Mouse (Mus musculus) common myeloid progenitor, adult 5-6 weeks (primary cell): Measurements from ENCODE around the gene Micu2. TPM values are rescaled to one million over a fixed set of nuclear protein-coding genes. Genes with fewer than 3 reads are reported as not detected.
"Not testable (repeated sequence)": the region's sequence is repeated elsewhere in the genome, so short reads cannot be mapped to it uniquely, and the experiment has no call there.

Experiments
- ATAC-seq: replicated peaks from 2 replicates; pipeline ENCODE4 v1.8.0; 2016; ENCODE audit warnings: low read depth, mild to moderate bottlenecking, moderate TSS enrichment, inconsistent platforms; ENCODE audit not compliant: poor library complexity, severe bottlenecking
- total RNA-seq: library from RNA; stranded (forward); fragments of 200-1000, 187-1606 nt; gene quantifications from 2 replicates; pipeline ENCODE4 v1.2.3, GENCODE M21; 2017

Micu2 gene
- total RNA-seq, 1 experiment from 2014 or later: 102 TPM

DNA sequence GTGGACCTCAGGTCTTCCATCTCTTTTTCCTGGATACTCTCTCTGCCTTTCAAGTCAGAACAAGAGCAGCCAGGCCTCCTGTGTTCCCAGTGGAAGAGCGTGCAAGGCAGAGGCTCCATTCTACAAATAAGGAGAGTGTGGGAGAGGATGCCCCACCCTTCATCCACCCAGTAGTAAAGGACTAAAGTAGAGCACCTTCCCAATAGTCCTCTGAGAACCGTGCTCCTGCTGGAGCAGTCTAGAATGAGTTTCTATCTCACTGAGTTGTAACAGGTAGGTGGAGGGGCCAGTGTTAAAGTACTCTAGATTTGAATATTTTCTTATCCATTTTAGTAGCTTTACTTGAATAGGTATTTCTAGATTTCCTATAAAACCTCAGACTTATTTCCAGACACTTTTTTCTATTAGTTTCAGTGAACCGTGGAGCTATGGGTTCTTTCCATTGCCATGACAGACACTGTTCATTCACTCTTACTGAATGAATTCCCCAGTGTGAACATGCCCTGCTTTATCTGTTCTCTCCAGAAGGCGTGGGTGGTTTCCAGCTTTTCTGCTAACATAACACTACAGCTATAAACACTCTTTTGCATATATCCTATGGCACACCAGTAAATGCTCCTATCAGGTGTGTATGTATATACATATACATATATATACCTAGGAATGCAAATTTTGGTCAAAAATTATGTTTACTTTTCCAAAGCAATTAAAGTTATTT lies 31.8 kb downstream of the Micu2 start:
- no peak for ATAC-seq

DNA sequence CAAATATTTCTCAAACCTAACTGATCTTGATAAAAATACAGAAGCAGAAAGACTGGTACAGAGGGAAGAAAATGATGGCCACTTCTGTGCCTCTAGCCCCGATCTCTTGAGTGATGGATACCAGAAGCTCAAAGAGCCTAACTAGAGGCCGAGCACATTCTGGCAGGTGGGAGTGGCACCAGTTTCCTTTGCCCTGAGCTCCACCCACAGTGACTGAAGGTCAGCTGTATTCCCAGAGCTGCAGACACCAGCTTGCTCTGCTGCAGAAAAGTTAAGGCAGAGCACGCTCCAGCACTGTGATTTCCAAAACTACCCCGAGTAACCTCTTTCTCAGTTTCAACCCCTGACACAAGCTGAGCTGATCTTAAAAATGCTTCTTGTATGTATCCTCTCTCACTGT lies 37.2 kb downstream of the Micu2 start:
- ATAC-seq: no peak

DNA sequence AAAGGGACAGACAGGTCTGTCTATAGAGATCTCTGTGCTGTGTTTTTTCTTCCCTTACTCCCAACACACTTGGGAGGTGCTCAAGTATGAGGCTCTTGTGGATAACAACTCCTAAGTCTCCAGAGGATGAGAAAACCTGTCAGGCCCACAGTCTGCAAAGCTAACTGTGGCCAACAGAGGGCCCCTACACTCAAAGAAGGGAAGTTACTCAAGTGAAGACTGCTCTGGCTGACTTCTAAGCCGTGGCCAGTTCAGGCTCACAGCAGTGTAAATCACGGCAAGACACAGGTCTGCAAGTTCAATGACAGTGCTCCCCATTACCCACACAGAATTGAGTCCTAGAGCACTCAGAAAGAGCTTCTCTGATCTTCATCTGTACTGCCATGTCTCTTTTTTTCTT lies 48.0 kb downstream of the Micu2 start:
- ATAC-seq: peak; percentile 87

DNA sequence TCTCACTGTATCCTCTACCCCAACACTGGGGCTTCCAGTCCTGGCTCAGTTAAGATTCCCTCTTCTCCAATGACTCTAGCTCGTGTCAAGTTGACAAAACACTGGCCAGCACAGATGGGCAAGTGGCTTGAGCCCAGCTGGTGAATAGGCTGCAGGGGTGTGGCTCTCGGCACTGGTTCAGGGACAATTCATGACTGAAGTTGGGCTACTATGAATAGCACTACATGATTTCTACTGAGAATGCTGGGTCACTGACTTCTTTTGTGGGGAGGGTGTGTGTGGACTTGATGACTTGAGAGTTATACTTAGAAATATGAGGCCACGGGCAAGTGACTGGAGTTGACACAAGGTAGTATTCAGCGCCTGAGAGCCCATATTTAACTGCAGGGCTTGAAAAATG lies 53.2 kb downstream of the Micu2 start:
- ATAC-seq: no peak

DNA sequence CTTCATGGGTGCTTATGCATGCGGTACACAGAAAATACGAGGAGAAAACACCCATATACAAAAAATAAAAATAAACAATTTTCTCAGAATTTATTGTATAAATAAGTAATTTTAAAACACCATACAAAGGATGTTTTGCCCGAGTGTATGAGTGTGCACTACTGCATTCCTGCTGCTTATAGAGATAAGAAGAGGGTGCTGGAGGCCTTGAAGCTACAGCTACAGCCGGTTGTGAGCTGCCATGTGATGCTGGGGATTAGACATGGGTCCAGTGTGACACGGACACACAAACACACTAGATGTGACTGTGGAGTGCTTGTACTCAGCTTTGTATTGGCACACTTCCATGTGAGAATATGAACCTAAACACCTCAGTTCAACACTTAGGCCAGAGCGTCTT lies 61.8 kb downstream of the Micu2 start:
- ATAC-seq: no peak

DNA sequence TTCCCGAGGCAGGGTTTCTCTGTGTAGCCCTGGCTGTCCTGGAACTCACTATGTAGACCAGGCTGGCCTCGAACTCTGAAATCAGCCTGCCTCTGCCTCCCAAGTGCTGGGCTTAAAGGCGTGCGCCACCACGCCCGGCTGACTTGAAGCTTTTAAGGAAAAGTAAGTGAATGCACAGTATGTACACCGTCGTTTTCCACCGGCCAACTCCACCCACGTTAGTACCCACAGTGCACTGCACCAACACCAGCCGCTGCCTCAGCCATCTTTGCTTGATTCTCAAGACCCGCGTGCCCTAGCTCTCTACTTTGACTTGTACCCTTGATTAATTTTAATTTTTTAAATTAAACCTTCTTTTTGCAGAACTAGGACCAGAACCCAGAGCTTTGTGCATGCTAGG lies 64.4 kb downstream of the Micu2 start:
- no peak for ATAC-seq

DNA sequence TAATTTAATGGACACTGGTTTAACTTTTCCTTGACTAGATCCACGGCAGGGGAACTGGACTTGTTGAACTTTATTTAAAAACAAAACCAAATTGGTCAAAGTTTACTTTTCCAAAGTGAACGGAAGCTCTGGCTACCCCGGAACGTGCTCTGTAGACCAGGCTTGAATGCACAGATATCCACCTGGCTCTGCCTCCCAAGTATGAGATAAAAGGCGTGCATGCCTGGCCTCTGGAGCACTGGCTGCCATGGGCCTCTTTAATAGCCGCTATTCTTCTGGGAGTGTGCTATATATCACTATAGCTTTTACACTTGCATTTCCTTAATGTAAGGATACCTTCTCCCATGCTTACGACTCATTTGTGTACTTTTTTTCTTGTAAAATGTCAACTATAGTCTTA lies 65.5 kb downstream of the Micu2 start:
- ATAC-seq: no peak

DNA sequence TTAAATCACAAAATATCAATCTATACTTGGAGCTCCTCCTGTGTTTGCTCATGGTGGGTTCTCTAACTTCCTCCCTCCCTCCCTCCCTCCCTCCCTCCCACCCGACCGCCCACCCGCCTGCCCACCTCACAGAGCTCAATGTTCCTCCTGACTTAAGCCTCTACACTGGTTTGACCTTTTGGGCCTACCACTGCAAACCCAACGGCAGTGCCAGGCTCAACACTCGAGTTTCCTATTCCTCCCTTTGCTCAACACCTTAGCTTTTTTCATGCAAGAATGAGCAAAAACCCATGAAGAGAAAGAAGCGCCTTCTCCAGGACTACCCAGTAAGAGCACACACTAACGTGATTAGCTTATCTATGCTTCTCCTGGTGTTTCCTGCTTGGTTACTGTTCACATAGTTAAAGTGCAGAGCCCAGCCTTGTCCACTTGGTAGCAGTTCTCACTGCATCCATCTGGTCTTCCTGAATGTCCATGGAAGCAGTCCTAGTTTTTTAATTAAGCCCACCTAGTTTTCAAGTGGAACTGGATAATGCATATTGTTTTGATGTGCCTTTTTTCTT lies 66.1 kb downstream of the Micu2 start:
- peak; percentile 98 for ATAC-seq

DNA sequence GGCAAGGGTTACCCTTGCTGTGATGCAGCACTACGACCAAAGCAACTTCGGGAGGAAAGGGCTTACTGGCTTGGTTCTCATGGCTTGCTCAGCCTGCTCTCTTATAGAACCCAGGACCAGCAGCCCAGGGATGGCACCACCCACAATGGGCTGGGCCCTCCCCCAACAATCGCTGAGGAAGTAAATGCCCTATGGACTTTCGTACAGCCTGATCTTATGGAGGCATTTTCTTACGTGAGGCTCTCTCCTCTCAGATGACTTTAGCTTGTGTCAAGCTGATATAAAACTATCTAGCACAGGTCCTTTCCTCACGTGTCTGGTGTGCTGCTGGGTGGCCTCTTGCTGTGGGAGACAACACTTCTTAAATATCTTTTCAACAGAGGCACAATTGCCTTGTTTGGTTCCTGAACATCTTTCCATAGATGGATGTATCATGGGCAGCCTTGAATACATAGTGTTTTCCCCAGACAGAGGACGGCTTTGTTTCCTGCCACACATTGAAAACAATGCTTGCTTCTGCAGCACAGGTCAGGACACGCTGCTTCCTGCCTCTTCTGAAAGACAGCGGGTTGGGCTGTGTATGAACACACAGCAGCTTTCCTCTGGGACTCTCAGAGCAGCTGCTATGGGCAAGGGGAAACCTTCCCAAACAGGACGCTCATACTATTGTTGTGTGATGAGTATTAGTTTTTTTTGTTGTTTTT lies 77.5 kb downstream of the Micu2 start:
- no peak for ATAC-seq

DNA sequence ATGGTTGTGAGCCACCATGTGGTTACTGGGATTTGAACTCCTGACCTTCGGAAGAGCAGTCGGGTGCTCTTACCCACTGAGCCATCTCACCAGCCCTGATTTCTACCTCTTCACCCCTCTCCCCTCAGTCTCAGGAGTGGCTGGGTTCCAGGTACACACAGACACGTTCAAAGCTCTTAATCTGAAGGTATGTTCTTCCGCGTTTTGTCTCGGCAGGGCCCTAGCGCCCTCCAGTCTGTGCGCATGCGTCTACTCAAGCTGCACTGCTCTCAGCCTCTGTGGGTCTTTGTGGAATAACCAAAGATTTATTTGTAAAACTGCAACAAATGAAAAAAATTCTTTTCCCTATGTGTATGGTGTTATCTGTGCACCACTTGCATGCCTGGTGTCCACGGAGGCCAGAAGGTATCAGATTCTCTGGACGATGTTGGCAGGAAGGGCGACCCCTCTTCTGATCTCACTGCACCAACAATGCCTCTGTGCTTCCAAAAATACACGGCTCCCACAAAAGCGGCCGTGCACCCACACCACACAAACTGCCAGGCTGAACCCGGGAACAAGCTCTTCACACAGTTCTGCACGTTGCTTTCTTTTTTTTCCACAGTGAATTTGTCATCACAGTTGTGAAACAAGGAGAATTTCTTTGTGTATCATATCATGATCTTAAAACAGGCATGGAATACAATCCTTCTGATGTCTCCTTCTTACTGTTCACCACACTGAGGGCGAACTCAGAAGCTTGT lies 78.3 kb downstream of the Micu2 start:
- no peak for ATAC-seq

DNA sequence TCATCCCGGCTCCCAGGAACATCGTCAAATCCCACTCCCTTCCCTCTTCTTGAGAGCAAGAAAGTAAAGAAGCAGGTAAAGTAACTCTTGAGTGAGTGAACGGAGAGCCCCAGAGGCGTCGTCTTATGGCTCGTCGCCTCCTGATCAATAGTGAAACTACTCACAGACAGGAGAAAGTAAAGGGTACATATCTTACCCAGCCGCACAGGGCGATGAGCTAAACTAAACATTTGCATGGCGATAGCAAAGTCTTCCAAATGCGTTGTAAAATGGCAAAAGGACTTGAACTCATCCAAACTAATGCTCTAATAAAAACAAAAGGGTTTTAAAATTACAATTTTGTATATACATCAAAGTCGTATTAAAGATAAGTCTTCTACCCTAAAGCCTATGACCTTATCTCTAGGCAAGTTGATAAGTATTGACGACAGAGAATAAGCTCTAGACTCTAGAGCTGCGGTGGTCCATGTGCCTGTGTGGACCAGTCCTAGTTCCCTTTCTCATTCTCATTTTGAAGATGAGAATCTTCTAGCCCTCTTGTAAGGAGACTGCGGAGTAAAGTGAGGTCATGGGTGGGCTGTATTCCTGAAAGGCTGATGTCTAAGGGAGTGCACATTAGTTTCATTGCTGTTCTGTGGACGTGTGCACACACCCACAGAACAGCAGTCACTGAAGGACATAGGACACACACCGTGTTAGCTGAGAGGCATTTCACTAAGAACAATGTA lies 79.8 kb downstream of the Micu2 start:
- no peak for ATAC-seq

DNA sequence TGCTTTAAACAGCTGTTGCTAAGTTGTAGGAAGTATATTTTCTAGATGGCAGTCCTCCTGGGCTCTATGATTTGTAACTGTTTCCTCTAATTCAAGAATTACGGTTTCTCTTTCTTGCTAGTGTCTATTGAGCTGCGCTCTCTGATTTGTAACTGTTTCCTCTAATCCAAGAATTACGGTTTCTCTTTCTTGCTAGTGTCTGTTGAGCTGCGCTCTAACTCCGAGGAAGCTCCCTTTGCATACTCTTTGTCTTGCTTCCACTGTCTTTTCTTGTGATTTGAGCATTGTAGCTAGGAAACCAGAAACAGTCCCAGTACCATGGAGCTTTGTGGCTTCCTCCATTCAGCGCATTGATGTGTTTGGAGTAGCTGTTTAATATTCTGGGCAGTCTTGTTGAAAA lies 83.7 kb downstream of the Micu2 start:
- ATAC-seq: no peak

DNA sequence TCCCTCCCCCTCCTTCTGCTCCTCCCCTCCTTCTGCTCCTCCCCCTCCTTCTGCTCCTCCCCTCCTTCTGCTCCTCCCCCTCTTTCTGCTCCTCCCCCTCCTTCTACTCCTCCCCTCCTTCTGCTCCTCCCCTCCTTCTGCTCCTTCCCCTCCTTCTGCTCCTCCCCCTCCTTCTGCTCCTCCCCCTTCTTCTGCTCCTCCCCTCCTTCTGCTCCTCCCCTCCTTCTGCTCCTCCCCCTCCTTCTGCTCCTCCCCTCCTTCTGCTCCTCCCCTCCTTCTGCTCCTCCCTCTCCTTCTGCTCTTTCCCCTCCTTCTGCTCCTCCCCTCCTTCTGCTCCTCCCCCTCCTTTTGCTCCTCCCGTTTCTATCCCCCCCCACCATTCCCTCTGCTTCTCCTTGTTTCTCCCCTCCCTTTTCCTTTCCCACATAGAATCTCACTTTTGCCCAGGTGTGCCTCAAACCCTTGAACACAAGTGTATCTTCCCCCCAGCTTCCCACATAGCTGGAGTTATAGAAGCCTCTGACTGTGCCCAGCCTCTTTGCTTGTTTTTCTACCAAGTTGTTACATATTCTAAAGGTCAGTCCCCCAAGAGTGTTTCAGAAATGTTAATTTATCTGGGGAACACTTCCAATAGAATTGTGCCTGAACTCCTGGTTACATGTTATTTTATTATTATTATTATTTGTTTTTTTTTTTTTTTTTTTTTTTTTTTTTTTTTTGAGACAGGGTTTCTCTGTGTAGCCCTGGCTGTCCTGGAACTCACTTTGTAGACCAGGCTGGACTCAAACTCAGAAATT lies 86.7 kb downstream of the Micu2 start:
- not testable (repeated sequence) for ATAC-seq

DNA sequence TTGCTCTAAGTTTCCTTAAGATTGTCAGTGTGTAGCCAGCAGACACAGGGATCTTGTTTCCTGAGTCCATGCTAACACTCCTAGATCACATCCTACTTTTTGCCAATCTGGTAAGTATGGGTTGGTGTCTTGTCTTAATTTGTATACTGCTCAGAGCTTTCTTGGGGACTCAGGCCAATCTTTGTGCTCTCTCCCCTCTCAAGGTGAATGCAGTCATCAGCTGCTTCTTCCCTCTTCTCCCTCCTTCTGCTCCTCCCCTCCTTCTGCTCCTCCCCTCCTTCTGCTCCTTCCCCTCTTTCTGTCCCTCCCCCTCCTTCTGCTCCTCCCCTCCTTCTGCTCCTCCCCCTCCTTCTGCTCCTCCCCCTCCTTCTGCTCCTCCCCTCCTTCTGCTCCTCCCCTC lies 87.3 kb downstream of the Micu2 start:
- not testable (repeated sequence) for ATAC-seq

DNA sequence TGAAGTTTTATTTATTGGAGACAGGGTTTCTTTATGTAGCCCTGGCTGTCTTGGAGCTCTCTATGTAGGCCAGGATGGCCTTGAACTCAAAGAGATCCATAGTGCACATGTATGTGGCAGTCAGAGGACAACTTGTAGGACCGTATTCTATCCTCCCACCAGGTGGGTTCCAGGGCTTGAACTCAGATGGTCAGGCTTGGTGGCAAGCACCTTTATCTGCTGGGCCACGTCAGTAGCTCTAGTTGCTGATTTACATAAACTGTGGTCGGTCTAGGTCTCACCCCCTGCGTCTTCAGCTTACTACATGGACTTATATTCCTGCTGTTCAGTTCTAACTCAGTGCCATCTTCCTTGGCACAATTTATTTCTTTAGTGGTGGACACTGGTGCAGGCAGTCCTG lies 87.7 kb downstream of the Micu2 start:
- no peak for ATAC-seq

DNA sequence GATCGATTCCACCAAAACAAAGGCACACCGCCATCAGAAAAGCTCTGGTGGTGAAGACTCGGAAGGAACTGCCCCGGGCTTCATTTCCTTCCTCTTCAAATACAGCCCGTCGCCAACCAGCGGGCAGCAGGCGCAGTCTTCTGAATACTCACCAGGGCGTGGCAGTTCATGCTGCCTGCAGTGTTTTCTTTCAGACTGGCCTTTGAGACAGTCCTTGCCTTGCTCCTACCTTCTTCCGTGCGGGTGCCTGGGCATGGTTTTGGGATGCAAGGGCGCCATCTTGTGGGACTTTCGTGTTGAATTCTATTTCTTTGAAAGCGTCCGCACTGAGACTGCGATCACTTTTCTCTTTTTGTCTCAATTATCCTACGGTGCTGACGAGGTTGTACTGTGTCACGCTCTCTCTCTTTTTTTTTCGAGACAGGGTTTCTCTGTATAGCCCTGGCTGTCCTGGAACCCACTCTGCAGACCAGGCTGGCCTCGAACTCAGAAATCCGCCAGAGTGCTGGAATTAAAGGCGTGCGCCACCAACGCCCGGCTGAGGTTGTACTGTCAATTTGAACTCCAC lies 88.5 kb downstream of the Micu2 start:
- peak; percentile 97 for ATAC-seq

DNA sequence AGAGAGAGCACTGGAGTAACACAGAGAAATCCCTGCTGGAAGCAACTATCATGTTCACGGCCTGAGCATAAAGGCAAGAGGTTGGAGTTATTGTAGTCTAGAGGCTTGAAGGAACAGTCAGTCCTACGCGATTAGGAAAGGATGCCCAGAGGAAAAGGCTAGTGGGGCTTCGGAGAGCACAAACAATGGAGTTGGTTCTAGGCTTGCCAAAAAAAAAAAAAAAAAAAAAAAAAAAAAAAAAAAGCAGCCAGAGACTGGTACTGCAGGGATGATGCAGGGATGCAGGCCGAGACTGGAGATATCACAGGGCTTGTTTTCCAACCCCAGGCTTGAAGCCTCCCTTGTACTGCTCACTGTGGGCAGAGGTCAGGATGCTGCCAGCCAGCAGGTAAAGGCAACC lies 89.8 kb downstream of the Micu2 start:
- ATAC-seq: no peak

DNA sequence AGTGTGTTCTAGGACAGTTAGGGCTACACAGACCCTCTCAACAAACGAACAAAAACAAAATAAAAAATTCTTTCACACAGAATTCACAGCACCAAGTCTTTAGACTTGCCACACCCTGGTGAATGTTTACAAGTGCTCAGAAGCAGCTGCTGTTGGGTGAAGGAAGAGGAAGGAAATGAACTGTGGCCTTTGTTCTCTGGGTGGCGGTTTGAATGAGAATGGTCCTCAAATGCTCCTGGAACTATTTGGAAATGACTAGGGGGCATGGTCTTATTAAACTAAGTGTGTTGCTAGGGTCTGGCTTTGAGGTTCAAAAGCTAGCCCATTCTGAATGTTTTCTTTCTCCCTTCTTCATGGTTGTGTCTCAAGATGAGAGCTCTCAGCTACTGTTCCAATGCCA lies 90.6 kb downstream of the Micu2 start:
- peak; percentile 37 for ATAC-seq

DNA sequence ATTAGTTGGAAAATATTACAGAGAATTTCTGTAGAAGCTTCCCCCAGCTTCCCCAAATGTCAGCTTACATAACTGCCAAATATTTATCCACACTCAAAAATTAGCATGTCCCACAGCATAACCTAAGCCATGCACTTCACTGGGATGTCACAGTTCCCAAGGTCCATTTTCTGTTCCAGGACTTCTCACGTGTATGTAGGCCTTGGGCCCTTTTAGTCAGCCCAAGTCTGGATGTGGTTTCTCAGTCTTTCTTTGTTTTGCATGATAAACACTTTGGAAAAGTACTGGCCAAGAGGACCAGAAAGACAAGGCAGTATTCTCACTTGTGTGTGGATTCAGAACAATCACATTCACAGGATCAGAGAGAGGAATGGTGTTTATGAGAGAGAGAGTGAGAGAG lies 97.1 kb downstream of the Micu2 start:
- ATAC-seq: no peak
